Mouse (Mus musculus) limb, embryonic 13.5 days (tissue): ENCODE measurements around the gene Lgals4. TPM values are rescaled to one million over a fixed set of nuclear protein-coding genes. Genes with fewer than 3 reads are reported as not detected.

Source experiments
- ATAC-seq: fragments of 200-750 bp; cut with Nextera tagmentation; 2 replicates; pipeline ENCODE4 v1.8.0; 2017; ENCODE audit warnings: low read depth, moderate number of reproducible peaks, moderate TSS enrichment; ENCODE audit not compliant: low FRiP score
- H3K27ac ChIP-seq: fragments of 300-500 bp; sonication (generic); 2 replicates; pipeline ENCODE4 v1.5.1; 2015; ENCODE audit warnings: inconsistent platforms, mild to moderate bottlenecking, moderate library complexity
- H3K27me3 ChIP-seq: fragments of 300-500 bp; sonication (generic); 2 replicates; pipeline ENCODE4 v1.6.1; 2015; ENCODE audit warnings: mild to moderate bottlenecking, inconsistent platforms
- H3K36me3 ChIP-seq: fragments of 300-500 bp; sonication (generic); 2 replicates; pipeline ENCODE4 v1.6.1; 2015; ENCODE audit warnings: inconsistent platforms, mild to moderate bottlenecking, moderate library complexity
- H3K4me1 ChIP-seq: fragments of 300-500 bp; sonication (generic); 2 replicates; pipeline ENCODE4 v1.6.1; 2015; ENCODE audit warnings: inconsistent platforms
- H3K4me2 ChIP-seq: fragments of 300-500 bp; sonication (generic); replicated peaks from 2 replicates; pipeline ENCODE4 v1.6.1; 2015; ENCODE audit warnings: inconsistent platforms, mild to moderate bottlenecking, moderate library complexity
- H3K4me3 ChIP-seq: fragments of 300-500 bp; sonication (generic); 2 replicates; pipeline ENCODE4 v1.5.1; 2015; ENCODE audit warnings: moderate library complexity, mild to moderate bottlenecking, inconsistent platforms
- H3K9ac ChIP-seq: fragments of 300-500 bp; sonication (generic); 2 replicates; pipeline ENCODE4 v1.6.1; 2015; ENCODE audit warnings: mild to moderate bottlenecking, inconsistent platforms
- H3K9me3 ChIP-seq: fragments of 300-500 bp; sonication (generic); 2 replicates; pipeline ENCODE4 v1.6.1; 2016; ENCODE audit warnings: inconsistent platforms
- WGBS: fragments of 180-500 bp; shearing (Covaris S2); methylation state at CpG from one replicate; pipeline ENCODE4 v1.1.7; 2015; 5-methylcytosine and 5-hydroxymethylcytosine counted together
- polyA plus RNA-seq: library from polyadenylated mRNA; unstranded; fragments of >200 nt; fragmentation: Nextera tagmentation; extraction: Ambion mirVana; gene quantifications from 2 replicates; pipeline ENCODE4 v1.2.1, GENCODE M21; 2015

Lgals4 gene
- polyA plus RNA-seq, 1 experiment from 2014 or later, result 9.6 TPM

- ATAC-seq, result no peak
- 80% methylated on average over 18 of the region's 18 CpGs for WGBS
- Histone ChIP-seq H3K4me3 (no peak overlapping the region), H3K9ac (no peak overlapping the region), H3K36me3 (peaks cover 98% of the 10 kb centered on the region), H3K27ac (no peak overlapping the region), H3K4me2 (no peak overlapping the region), H3K9me3 (no peaks in the 10 kb centered on the region), H3K27me3 (no peaks in the 10 kb centered on the region), H3K4me1 (peaks cover 49% of the 10 kb centered on the region)
Measured at GRCm38 (mm10) chr7:28818436-28818835, 15.2 kb upstream of the Lgals4 start.

DNA sequence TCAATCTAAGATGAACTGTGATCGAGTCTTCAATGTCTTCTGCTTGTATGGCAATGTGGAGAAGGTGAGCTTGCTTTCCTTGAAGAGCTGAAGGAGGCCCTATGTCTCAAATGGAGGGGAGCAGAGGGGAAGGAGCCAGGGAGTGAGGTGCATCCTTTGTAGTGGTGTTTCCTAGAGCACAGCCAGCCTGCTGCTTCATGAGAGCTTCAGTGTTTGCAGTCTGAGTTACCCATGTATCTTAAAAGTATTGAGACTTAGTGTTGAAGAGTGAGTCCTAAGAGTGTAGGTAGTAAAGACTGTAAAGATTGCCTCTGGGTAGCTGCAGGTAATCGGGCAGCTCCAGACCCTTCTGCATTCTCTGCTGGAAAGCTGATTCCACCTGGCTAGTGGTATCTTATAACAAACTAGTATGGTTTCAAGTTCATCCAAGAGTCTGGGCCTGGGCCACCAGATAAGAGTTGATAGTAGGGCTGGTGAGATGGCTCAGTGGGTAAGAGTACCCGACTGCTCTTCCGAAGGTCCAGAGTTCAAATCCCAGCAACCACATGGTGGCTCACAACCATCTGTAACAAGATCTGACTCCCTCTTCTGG, 14.7 kb upstream of the Lgals4 start:
- Histone ChIP-seq H3K27me3 (no peaks in the 10 kb centered on the region), H3K4me1 (peaks cover 48% of the 10 kb centered on the region), H3K4me3 (no peak overlapping the region), H3K9me3 (no peaks in the 10 kb centered on the region), H3K4me2 (no peak overlapping the region), H3K36me3 (peaks cover 93% of the 10 kb centered on the region), H3K9ac (no peak overlapping the region), H3K27ac (no peak overlapping the region)
- ATAC-seq, result no peak
- 89% methylated on average over 4 of the region's 4 CpGs for WGBS

DNA sequence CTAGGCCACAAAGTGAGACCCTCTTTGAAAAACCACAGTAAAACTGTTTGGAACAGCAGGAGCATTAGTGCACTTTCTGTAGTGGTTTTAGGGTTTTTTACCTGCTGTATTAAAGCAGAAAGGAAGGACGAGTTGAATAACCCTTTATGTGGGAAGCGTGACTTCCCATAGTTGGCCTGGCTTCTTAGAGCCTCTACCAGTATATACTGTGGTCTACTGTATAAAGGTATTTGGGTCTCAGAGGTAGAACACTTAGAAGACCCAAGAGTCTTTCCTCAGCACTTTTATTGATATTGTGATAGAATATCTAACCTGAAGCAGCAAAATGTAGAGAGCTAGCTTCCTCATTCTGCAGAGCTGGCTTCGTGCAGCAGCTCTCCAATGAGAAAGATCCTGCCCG, 14.1 kb upstream of the Lgals4 start:
- Histone ChIP-seq H3K36me3 (peaks cover 87% of the 10 kb centered on the region), H3K27me3 (no peaks in the 10 kb centered on the region), H3K9ac (no peak overlapping the region), H3K4me1 (peaks cover 46% of the 10 kb centered on the region), H3K4me2 (no peak overlapping the region), H3K9me3 (no peaks in the 10 kb centered on the region), H3K4me3 (no peak overlapping the region), H3K27ac (no peak overlapping the region)
- WGBS, result 91% methylated on average over 4 of the region's 4 CpGs
- no peak for ATAC-seq

DNA sequence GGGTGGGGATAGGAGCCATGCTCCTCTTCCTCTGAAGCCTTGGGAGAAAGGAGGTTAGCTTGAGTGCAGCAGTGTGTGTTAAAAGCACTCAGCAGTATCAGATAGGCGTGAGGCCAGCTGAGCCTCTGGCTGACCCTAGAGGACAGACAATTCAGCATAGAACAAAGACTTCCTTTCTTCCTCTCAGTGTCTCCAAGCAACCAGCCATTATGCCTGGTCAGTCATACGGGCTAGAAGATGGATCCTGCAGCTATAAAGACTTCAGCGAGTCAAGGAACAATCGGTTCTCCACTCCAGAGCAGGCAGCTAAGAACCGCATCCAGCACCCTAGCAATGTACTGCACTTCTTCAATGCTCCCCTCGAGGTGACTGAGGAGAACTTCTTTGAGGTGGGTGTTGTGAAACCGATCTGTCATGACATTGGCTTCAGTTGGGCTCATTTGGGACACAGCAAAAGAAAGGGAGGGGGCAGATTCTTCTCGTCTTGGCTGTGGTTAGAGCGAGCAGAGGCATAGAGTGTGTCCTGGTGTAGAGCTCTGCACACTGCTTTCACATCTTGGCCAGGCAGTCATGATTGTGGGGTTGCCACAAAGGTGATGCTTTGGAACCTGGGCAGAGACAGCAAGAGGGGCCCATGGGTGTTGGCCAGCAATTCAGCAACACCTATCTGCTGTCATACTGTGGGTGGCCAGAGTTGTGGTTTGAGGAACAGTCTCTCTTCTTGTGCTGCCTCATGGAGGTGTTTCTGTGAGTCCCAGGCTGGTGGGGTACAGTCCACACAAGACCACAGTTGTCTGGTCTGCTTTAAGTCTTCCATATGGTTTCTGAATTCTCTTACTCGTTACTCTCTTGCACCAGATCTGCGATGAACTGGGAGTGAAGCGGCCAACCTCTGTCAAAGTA, 13.0 kb upstream of the Lgals4 start:
- WGBS, result 81% methylated on average over 12 of the region's 12 CpGs
- Histone ChIP-seq H3K9me3 (no peaks in the 10 kb centered on the region), H3K36me3 (peaks cover 77% of the 10 kb centered on the region), H3K9ac (no peak overlapping the region; the same call in 1 of the 2 replicates), H3K4me2 (no peak overlapping the region), H3K27ac (no peak overlapping the region), H3K27me3 (no peaks in the 10 kb centered on the region), H3K4me1 (peaks cover 40% of the 10 kb centered on the region), H3K4me3 (no peak overlapping the region)
- no peak for ATAC-seq

DNA sequence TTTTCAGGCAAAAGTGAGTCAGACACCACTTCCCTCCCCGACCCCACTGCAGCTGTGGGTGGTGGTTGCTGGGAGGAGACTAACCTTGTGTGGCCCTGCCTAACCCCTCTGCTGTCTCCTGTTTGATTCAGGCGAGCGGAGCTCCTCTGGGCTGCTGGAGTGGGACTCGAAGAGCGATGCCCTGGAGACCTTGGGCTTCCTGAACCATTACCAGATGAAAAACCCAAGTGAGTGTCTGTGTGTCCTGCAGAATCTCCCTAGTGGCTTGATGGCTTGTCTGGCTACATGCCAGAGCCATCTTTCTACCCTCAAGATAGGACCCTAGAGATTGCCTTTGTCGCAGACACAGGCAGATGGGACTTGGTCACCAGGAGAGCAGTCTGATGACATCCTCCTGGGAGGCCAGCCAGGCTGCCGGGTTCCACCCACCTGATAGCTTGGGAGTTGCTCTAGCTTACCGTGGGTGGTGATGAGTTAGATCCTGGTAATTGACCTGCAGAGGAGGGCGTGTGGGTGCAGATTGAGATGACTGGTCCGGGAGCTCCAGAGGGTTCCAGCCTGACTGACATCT, 12.3 kb upstream of the Lgals4 start:
- no peak for ATAC-seq
- 0 out of 2 replicates have a peak overlapping the region, but pooled peaks have one; percentile 33 for H3K27ac ChIP-seq
- H3K4me2 ChIP-seq, result no peak overlapping the region
- no peak overlapping the region for H3K9ac ChIP-seq
- H3K4me3 ChIP-seq, result no peak overlapping the region
- peaks cover 40% of the 10 kb centered on the region for H3K4me1 ChIP-seq
- H3K27me3 ChIP-seq, result no peaks in the 10 kb centered on the region
- WGBS, result 81% methylated on average over 10 of the region's 10 CpGs
- no peaks in the 10 kb centered on the region for H3K9me3 ChIP-seq
- H3K36me3 ChIP-seq, result peaks cover 69% of the 10 kb centered on the region

DNA sequence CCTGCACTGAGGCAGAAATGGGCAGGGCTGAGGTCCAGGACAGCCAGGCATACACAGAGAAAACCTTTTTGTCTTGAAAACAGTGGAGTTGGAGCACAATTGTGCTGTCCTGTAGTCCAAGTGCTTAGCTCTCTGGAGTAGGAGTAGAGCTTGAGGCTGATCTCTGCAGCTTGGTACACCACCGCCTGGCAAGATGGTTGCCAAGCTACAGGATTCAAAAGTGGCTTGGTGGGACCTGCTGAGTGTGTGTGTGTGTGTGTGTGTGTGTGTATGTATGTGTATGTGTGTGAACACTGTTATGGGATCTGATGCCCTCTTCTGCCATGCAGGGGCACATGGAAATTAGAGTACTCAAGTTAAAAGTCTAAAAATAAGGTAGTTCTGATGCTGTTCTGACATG, 11.1 kb upstream of the Lgals4 start:
- no peaks in the 10 kb centered on the region for H3K27me3 ChIP-seq
- H3K4me2 ChIP-seq, result no peak overlapping the region
- no peak overlapping the region for H3K9ac ChIP-seq
- H3K4me3 ChIP-seq, result no peak overlapping the region
- H3K4me1 ChIP-seq, result peaks cover 29% of the 10 kb centered on the region
- no peak for ATAC-seq
- WGBS, result 85% methylated on average over 1 of the region's 1 CpGs
- peaks cover 57% of the 10 kb centered on the region for H3K36me3 ChIP-seq
- H3K27ac ChIP-seq, result no peak overlapping the region
- no peaks in the 10 kb centered on the region for H3K9me3 ChIP-seq

- Histone ChIP-seq H3K27ac (no peak overlapping the region; the same call in 1 of the 2 replicates), H3K4me3 (no peak overlapping the region), H3K36me3 (peaks cover 50% of the 10 kb centered on the region), H3K27me3 (no peaks in the 10 kb centered on the region), H3K9ac (no peak overlapping the region), H3K4me2 (no peak overlapping the region), H3K4me1 (peaks cover 24% of the 10 kb centered on the region), H3K9me3 (no peaks in the 10 kb centered on the region)
- no peak for ATAC-seq
- 52% methylated on average over 10 of the region's 10 CpGs for WGBS
Measured at GRCm38 (mm10) chr7:28822993-28823903, 10.4 kb upstream of the Lgals4 start.

DNA sequence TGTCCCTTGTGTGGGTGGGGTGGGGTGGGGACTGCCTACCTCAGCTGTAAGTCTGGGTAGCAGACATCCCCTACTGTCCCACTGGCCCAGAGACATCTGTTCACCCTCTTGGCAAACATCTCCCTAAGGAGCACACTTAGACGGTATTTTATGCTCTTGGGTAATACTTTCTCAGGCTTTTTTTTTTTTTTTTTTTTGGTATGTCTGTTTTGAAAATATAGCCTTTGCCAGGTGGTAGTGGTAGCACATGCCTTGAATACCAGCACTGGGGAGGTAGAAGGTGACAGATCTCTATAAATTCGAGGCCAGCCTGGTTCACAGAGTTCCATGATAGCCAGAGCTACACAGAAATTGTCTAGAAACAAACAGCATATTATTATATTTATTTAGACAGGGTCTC, 9.7 kb upstream of the Lgals4 start:
- H3K9ac ChIP-seq, result no peak overlapping the region
- no peak overlapping the region; the same call in 1 of the 2 replicates for H3K27ac ChIP-seq

GRCm38 (mm10) chr7:28824941-28825685, 8.5 kb upstream of the Lgals4 start, which contains the start of gene Ech1:
Gene Ech1 (plus strand): TSS chr7:28825217.
- peak; percentile 85 for ATAC-seq
- WGBS, result 3% methylated on average over 33 of the region's 33 CpGs

More for the DNA sequence above, 9.7 kb upstream of the Lgals4 start:
- no peak overlapping the region for H3K4me3 ChIP-seq
- peaks cover 24% of the 10 kb centered on the region for H3K4me1 ChIP-seq
- H3K36me3 ChIP-seq, result peaks cover 43% of the 10 kb centered on the region
- no peak overlapping the region for H3K4me2 ChIP-seq
- WGBS, result 33% methylated on average over 2 of the region's 2 CpGs
- ATAC-seq, result no peak
- no peaks in the 10 kb centered on the region for H3K27me3 ChIP-seq
- no peaks in the 10 kb centered on the region for H3K9me3 ChIP-seq

DNA sequence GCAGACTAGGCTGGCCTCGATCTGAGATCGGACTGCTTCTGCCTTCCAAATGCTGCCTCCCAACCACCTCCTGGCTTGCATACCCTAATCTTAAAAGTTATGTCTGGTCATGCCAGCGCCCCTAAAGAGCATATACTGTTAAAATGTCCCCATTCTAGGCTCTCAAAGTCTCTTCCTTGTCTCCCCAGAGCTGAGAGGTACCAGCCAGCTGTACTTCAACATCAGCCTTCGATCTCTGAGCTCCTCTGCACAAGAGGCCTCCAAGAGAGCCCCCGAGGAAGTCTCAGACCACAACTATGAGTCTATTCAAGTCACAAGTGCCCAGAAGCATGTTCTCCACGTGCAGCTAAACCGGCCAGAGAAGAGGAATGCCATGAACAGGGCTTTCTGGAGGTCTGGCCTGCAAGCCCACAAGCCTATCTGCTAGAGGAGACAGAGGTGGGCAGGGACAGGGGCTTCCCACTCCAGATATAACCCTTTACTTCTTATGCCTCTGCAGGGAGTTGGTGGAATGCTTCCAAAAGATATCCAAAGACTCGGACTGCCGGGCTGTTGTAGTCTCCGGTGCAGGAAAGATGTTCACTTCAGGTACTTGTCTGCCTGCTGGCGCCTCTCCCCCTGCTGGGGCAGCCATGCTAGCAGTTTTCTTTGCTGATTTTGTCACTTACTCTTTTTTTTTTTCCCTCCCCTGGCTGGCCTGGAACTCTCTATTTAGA, 7.8 kb upstream of the Lgals4 start:
- Histone ChIP-seq H3K4me2 (peak overlapping the region; percentile 67), H3K27ac (peak overlapping the region; percentile 92), H3K4me3 (peak overlapping the region; percentile 51), H3K9ac (peak overlapping the region; percentile 75), H3K36me3 (peaks cover 42% of the 10 kb centered on the region), H3K4me1 (peaks cover 22% of the 10 kb centered on the region), H3K9me3 (no peaks in the 10 kb centered on the region), H3K27me3 (no peaks in the 10 kb centered on the region)
- WGBS, result 58% methylated on average over 11 of the region's 11 CpGs
- ATAC-seq, result no peak

More at GRCm38 (mm10) chr7:28824941-28825685, 8.5 kb upstream of the Lgals4 start, which contains the start of gene Ech1:
- peaks cover 42% of the 10 kb centered on the region for H3K36me3 ChIP-seq
- H3K9me3 ChIP-seq, result no peaks in the 10 kb centered on the region
- H3K4me3 ChIP-seq, result peak within 1 kb of the TSS; percentile 51
- H3K27ac ChIP-seq, result peak within 1 kb of the TSS; percentile 92
- peaks cover 24% of the 10 kb centered on the region for H3K4me1 ChIP-seq
- H3K9ac ChIP-seq, result peak within 1 kb of the TSS; percentile 75
- H3K4me2 ChIP-seq, result peak within 1 kb of the TSS; percentile 67
- H3K27me3 ChIP-seq, result no peaks in the 10 kb centered on the region
